Mouse (Mus musculus): ENCODE measurements around the gene Cdk9. TPM values are rescaled to one million over a fixed set of nuclear protein-coding genes. Genes with fewer than 3 reads are reported as not detected.

Gene Cdk9
- total RNA-seq, 2 experiments from 2014 or later: 73.9 to 84.4 TPM

DNA sequence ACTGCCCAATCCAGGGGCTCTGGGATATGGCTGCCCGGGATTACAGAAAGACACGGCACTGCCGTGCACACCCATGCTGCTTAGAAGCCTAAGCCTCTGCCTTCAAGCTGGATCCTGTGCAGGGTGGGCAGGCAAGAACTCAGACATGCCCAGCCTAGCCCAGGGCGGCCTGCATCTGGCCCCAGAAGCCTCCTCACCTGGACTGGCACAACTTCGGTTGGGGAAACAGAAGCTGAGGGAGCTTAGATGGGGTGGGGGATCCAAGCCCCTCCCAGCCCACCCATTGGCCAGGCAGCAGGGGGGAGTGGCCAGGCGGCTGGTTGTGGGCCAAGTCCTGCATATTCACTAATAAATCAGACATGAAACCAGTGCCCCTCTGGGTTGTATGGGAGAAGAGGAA, 31.1 kb downstream of the Cdk9 start:
- ATAC-seq (ENCODE audit: poor library complexity, severe bottlenecking): no peak

DNA sequence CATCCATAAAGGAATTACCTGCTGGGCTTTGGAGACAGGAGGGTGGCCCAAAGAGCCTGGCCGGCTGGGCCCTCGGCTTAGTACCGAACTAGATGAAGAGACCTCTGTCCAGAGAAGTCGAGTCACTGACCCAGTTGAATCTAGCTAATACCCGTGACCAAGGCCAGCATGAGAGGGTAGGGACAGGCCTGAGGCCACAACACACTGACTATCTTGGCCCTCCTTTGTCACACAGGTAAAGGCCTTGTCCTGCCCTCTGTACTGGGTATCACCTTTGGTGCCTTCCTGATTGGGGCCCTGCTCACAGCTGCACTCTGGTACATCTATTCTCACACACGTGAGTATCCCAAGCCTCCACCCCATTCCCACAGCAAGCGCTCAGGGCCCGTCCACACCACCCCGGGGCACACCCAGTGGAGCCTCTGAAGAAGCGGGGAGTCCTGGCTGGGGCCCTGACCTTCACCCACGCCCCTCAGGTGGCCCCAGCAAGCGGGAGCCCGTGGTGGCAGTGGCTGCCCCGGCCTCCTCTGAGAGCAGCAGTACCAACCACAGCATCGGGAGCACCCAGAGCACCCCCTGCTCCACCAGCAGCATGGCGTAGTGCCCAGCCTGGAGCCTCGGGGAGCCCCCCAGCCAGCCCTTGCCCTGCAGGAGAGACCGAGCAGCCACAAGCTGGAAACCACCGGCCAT, 31.8 kb downstream of the Cdk9 start:
- no peak for ATAC-seq (ENCODE audit: poor library complexity, severe bottlenecking)

DNA sequence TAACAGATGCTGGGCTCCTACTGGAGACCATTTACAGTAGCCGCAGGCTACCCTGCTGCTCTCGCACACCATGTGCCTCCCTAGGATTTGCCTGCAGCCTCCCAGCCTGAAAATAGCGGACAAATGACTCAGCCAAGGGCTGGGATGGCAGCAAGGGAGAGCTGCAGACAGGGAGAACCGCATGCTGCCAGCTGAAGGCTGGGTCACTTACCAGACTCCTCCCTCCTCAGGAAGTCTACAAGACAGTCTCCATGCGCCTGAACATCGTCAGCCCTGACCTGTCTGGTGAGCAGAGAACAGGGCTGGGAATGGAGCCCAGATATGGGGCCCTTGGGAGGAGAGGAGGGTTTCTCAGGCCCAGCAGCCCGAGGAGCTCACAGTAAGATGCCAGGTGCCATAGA, 32.8 kb downstream of the Cdk9 start:
- no peak for ATAC-seq (ENCODE audit: poor library complexity, severe bottlenecking)

DNA sequence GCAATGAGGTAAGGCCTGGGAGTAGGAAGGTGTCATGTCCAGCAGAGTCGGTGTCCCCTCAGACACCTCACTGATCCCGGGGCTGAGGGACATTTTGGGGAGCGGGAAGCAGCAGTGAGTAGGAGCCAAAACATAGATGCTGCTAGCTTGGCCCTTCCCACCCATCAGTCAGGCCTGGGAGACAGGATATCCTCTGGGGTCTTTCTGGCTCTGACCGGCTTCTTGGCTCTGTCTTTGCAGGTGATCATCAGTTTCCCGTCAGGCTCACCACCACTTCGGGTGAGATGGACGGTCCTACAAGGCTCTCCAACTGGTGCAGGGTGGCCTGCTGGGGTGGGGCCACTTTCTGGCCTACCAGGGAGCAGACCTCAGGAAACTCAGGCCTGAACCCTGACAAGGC, 35.2 kb downstream of the Cdk9 start:
- ATAC-seq (ENCODE audit: poor library complexity, severe bottlenecking): no peak

DNA sequence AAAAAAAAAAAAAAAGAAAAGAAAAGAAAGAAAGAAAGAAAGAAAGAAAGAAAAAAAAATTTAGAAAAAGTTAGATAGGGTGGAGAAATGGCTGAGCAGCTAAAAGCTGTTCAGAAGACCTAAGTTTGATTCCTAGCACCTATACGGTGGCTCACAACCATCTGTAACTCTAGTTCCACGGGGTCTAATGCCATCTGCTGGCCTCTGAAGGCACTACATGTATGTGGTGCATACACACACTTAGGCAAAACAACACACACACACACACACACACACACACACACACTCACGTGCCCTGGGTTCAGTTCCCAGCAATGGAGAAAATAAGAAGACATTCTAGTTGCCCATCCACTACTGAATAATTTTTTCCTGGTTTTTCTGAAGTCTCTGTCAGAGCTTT, 36.1 kb downstream of the Cdk9 start:
- no peak for ATAC-seq (ENCODE audit: poor library complexity, severe bottlenecking)

DNA sequence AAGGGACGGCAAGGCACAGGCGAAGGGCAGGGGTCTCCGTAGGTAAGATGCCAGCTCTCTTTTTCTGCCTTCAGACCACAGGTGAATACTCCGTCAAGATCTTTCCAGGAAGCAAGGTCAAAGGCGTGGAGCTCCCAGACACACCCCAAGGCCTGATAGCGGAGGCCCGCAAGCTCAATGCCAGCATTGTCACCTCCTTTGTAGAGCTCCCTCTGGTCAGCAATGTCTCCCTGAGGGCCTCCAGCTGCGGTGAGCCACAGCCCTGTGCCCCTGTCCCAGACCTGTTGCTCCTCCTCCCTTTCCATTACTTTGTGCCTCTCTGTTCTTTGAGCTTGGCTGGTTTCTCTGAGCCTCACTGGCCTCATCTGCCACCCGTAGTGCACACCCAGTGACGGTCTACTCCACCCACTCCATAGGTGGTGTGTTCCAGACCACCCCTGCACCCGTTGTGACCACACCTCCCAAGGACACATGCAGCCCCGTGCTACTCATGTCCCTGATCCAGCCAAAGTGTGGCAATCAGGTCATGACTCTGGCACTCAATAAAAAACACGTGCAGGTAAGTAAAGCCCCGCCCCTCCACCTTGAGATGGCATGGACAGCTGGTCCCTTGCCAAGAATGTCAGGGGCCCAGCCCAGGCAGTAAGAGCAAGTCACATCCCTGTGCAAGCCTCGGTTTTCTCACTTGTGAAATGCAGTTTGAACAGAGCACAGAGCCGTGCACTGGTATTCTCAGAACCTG, 39.5 kb downstream of the Cdk9 start:
- no peak for ATAC-seq (ENCODE audit: poor library complexity, severe bottlenecking)

DNA sequence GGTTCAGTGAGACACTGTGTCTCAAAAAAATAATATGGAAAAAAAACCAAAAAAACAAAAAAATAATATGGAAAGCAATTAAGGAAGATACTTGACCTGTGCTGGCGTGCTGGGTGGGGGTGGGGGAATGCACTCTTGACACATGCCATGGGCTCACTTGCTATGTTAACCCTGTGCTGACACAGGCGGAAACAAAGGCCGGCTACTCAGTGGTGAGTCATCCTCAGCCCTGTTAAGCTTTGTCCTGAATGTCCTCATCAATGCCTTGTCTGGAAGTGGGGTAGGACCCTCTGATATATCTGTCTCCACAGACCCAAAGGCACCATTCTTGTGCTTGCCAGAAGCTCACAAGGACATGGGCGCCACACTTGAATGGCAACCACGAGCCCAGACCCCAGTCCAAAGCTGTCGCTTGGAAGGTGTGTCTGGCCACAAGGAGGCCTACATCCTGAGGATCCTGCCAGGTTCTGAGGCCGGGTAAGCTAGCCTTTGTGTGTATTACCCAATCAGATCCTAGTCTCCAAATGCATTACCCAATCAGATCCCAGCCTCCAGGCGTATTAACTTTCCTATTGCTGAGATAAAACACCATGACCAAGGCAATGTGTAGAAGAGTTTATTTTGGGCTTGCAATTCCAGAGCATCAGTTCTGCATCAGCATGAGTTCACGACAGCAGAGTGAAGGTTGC, 40.8 kb downstream of the Cdk9 start:
- ATAC-seq (ENCODE audit: poor library complexity, severe bottlenecking): no peak

DNA sequence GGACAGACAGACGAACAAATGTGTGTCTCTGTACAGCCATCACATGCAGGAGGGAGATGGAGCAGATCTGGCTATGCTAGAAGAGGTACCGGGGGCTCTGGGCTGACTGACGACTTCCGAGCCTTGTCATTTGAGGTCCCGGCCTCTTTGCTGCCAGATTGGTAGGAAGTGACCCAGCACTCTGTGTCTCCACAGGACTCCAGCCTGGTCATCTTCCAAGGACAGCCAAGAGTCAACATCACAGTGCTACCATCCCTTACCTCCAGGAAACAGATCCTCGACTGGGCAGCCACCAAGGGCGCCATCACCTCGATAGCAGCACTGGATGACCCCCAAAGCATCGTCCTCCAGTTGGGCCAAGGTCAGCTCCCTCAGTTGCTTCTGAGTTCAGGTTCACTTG, 41.7 kb downstream of the Cdk9 start:
- ATAC-seq (ENCODE audit: poor library complexity, severe bottlenecking): no peak

DNA sequence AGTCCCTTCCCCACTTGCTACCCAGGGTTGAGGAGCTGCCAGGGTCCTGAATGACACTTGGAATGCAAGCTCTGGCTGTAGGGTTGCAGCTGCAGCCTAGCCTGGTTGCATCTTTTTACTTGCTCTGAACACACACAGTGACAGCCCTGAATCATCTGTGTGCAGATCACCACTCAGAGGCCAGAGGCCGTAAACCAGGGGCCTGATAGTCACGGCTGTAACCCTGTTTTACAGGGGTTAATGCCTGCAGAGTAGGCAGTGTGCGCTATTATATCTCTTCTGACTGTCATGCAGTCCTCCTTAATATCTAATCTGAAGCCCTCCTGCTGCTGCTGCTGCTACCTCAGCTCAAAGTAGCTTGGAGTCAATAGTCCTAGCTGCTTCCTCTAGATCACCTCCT, 43.0 kb downstream of the Cdk9 start:
- ATAC-seq (ENCODE audit: poor library complexity, severe bottlenecking): no peak

DNA sequence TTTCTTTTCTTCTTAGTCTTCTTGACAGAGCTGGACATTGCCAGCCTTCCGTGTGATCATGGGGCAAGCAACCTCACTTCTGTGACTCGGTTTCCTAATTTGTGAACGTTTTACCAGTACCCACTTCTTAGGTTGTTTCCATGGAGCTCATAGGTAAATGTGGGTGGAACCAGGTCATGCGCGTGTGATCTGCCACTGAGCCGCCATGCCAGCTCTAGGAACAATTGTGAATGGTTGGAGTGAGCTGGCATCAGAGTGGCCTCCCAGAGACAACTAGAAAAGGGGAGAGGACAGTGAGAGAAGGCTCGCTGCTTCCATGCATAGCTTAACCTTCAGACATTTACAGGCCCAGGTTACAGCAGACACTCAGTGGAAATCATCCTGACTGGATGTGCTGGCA, 44.7 kb downstream of the Cdk9 start:
- ATAC-seq (ENCODE audit: poor library complexity, severe bottlenecking): no peak

DNA sequence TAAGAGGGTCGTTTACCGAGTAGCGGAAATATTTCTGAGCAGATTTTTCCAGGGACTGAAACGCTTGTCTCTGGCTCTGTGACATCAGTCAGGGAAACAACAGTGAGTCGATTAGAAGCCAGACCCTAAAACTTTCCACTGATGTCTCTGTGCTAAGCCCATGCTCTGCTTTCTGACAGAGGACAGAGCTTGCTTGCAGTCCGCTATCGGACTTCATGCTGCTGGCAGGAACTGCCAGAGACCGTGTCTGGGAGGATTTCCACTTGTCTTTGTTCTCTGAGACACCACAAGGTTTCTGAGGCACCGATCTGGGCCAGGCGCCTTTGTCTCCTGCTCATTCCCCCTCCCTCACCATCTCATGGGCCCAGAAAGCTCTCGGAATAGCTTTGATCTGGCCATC, 45.1 kb downstream of the Cdk9 start:
- no peak for ATAC-seq (ENCODE audit: poor library complexity, severe bottlenecking)

DNA sequence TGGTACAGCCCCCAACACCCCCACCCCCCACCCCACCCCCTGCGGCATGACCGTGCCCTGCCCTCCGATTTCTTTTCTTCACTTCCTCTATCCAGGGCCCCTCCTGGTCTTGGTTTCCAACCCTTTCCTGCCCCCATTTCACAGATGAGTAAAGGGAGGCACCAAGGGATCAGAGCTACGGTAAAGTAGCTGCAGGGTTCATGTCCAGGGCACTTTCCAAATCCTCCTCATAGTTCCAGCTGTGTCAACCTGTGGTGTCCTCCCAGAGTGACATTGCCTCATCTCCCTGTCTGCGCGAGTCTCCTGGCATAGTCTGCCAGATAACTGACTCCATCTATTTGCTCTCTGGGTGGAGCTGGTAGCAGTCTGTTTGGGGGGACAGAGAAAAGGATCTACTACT, 47.0 kb downstream of the Cdk9 start:
- no peak for ATAC-seq (ENCODE audit: poor library complexity, severe bottlenecking)

DNA sequence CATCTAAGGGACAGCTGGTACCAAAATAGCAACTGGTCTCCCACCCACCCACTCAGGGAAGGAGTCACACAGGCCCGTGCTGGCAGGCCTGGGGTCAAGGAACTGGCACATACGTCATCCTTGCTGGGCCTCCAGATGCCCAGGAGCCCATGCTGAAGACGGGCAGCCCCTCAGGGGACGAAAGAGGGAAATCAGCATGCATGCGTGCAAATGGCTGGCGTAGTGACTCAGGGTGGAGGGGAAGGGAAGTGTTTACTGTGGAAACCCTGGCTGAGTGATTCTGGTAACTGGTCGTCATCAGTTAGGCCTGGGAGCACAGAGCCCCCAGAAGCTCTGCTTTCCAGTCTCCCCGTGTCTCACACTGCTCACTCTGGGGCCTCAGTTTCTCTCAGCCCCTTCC, 47.5 kb downstream of the Cdk9 start:
- no peak for ATAC-seq (ENCODE audit: poor library complexity, severe bottlenecking)

DNA sequence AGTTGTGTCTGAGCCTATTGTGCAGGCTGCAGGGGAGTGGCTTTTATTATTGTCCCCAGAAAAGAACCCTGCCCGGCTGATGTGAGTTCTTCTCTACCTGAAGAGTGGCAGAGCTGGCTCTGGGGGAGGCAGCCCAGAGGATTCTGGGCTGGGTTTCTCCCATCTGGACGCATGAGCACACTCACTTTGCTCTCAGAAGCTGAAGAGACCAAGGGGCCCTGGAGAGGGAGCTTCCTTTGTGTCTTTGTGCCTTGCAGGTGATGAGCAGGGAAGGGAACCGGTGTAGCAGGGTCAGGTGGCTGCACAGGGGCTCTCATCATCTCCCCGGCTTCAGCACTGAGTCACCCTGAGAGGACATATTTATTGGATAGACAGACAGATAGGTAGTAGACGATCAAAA, 50.6 kb downstream of the Cdk9 start:
- ATAC-seq (ENCODE audit: poor library complexity, severe bottlenecking): no peak

DNA sequence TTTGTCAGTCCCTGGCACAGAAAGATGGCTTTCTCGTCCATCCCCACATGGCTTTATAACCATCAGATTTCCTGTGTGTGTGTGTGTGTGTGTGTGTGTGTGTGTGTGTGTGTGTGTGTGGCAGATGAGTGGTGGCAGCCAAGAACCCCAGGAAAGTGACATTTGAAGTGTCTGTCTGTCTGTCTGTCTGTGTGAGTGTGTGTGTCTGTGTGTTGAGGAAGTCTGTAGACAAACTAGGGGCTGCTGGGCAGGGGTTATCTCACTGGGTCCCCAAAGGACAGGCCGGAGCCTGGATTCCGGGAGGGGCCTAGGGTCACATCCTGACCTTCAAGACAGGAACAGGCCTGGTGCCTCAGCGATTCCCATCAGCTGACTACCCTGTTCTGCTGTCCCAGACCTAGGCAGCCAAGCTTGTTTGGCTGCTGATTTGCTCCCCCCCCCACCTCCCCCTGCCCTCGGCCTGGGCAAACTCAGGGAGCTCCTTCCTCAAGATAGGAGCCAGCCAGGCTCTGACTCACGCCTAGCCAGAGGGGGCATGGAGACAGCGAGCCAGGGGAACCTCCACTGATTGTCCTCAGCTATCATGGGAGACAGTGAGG, 51.3 kb downstream of the Cdk9 start:
- ATAC-seq (ENCODE audit: poor library complexity, severe bottlenecking): no peak

DNA sequence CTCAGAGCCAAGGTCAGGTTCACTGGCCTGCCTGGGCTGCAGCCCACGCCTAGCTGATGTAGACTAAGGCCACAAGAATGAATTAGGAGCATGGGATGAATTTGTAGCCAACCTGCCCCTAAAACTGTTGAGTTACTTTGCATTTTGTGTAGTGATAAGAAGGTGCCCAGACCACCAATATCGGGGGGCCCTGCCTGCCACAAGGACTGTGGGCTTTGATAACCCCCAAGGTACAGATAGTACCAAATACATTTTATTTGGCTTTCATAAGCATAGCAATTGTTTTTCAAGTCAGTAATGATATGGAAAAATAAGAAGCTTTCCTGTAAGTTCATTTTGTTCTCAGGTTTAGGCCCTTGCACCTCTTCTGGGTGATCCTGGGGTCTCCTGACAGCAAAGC, 54.0 kb downstream of the Cdk9 start:
- no peak for ATAC-seq (ENCODE audit: poor library complexity, severe bottlenecking)

DNA sequence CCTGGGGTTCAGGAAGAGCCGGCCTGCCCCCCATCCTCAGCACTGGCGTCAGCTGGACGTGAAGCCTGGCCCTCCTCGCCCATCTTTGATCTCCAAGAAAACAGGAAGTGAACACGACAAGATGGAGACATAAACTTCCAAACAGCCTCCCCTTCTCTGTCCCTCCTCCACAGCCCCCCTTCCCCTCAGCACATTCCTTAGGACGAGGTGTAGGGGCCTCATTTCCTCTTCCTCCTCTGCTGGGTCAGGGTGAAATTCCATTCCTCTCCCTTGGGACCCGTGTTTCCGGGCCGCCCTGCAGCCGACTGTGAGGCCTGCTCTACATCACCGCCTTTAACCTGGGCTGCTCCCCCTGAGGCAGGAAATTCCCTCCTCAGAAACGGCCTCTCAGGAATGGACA, 57.0 kb downstream of the Cdk9 start:
- ATAC-seq (ENCODE audit: poor library complexity, severe bottlenecking): no peak

Other genes with a start within 250 kb of the Cdk9 start
- 6.5 and 6.6 TPM in 2 replicates for gene Fam102a, start 177.7 kb downstream of the Cdk9 start, total RNA-seq (2015)
- gene Fam102a, start 177.7 kb downstream of the Cdk9 start, total RNA-seq (2017): 4.6 and 4.8 TPM in 2 replicates
- 82.8 and 91.7 TPM in 2 replicates for gene Dpm2, start 142.2 kb downstream of the Cdk9 start, total RNA-seq (2015)
- 32.0 and 35.3 TPM in 2 replicates for gene Dpm2, start 142.2 kb downstream of the Cdk9 start, total RNA-seq (2017)
- 0.31 TPM in 1 of 2 replicates, not detected in the other for gene Pip5kl1, start 138.3 kb downstream of the Cdk9 start, total RNA-seq (2015)
- gene Pip5kl1, start 138.3 kb downstream of the Cdk9 start, total RNA-seq (2017): not detected in 2 replicates
- not detected in 2 replicates for gene 9430097D07Rik, start 137.4 kb downstream of the Cdk9 start, total RNA-seq (2015)
- not detected in 2 replicates for gene 9430097D07Rik, start 137.4 kb downstream of the Cdk9 start, total RNA-seq (2017)
- 5.8 and 9.2 TPM in 2 replicates for gene St6galnac4, start 126.0 kb downstream of the Cdk9 start, total RNA-seq (2015)
- 8.6 and 12.1 TPM in 2 replicates for gene St6galnac4, start 126.0 kb downstream of the Cdk9 start, total RNA-seq (2017)
- 8.2 and 8.6 TPM in 2 replicates for gene St6galnac6, start 113.4 kb downstream of the Cdk9 start, total RNA-seq (2015)
- 13.1 and 13.3 TPM in 2 replicates for gene St6galnac6, start 113.4 kb downstream of the Cdk9 start, total RNA-seq (2017)
- not detected in 2 replicates for gene Ak1, start 91.3 kb downstream of the Cdk9 start, total RNA-seq (2015)
- gene Ak1, start 91.3 kb downstream of the Cdk9 start, total RNA-seq (2017): not detected in 2 replicates
- 6.3 and 7.9 TPM in 2 replicates for gene Eng, start 66.5 kb downstream of the Cdk9 start, total RNA-seq (2015)
- gene Eng, start 66.5 kb downstream of the Cdk9 start, total RNA-seq (2017): 2.0 and 2.2 TPM in 2 replicates
- gene Fpgs, start 8.9 kb downstream of the Cdk9 start, total RNA-seq (2015): 0.91 and 4.6 TPM in 2 replicates
- gene Fpgs, start 8.9 kb downstream of the Cdk9 start, total RNA-seq (2017): 2.6 and 3.0 TPM in 2 replicates
- 49.8 and 56.2 TPM in 2 replicates for gene Sh2d3c, start 8.0 kb upstream of the Cdk9 start, total RNA-seq (2015)
- 30.1 and 38.2 TPM in 2 replicates for gene Sh2d3c, start 8.0 kb upstream of the Cdk9 start, total RNA-seq (2017)
- not detected in 2 replicates for gene 6330409D20Rik, start 27.9 kb upstream of the Cdk9 start, total RNA-seq (2015)
- not detected in 2 replicates for gene 6330409D20Rik, start 27.9 kb upstream of the Cdk9 start, total RNA-seq (2017)
- 19.0 and 24.2 TPM in 2 replicates for gene Tor2a, start 44.2 kb upstream of the Cdk9 start, total RNA-seq (2015)
- gene Tor2a, start 44.2 kb upstream of the Cdk9 start, total RNA-seq (2017): 17.7 and 17.8 TPM in 2 replicates
- gene Ttc16, start 62.6 kb upstream of the Cdk9 start, total RNA-seq (2015): not detected in 2 replicates
- not detected in 2 replicates for gene Ttc16, start 62.6 kb upstream of the Cdk9 start, total RNA-seq (2017)
- 0.57 TPM in 1 of 2 replicates, not detected in the other for gene Ptrh1, start 62.7 kb upstream of the Cdk9 start, total RNA-seq (2015)
- 0.88 and 5.4 TPM in 2 replicates for gene Ptrh1, start 62.7 kb upstream of the Cdk9 start, total RNA-seq (2017)
- not detected in 2 replicates for gene Cfap157, start 71.4 kb upstream of the Cdk9 start, total RNA-seq (2015)
- not detected in 2 replicates for gene Cfap157, start 71.4 kb upstream of the Cdk9 start, total RNA-seq (2017)
- 0.09 and 0.30 TPM in 2 replicates for gene Stxbp1, start 134.2 kb upstream of the Cdk9 start, total RNA-seq (2015)
- gene Stxbp1, start 134.2 kb upstream of the Cdk9 start, total RNA-seq (2017): 0.48 and 1.3 TPM in 2 replicates
- gene Fam129b, start 163.0 kb upstream of the Cdk9 start, total RNA-seq (2015): 18.4 and 20.9 TPM in 2 replicates
- 38.3 and 40.7 TPM in 2 replicates for gene Fam129b, start 163.0 kb upstream of the Cdk9 start, total RNA-seq (2017)
- 1,104 and 1,138 TPM in 2 replicates for gene Rpl12, start 248.5 kb upstream of the Cdk9 start, total RNA-seq (2015)
- gene Rpl12, start 248.5 kb upstream of the Cdk9 start, total RNA-seq (2017): 1,103 and 1,144 TPM in 2 replicates
- 3.2 and 5.5 TPM in 2 replicates for gene Lrsam1, start 248.5 kb upstream of the Cdk9 start, total RNA-seq (2015)
- gene Lrsam1, start 248.5 kb upstream of the Cdk9 start, total RNA-seq (2017): 7.2 and 10.6 TPM in 2 replicates

Data from megakaryocyte, adult 5-6 weeks (primary cell).